Mouse (Mus musculus): ENCODE measurements at regions not wholly inside any gene's neighbourhood (a gene's known extent, or its start where the extent isn't known, plus 50 kb on each side); places are given as distances from the start of the nearest gene placed in this dataset.
"Not testable (repeated sequence)": the region's sequence is repeated elsewhere in the genome, so short reads cannot be mapped to it uniquely, and the experiment has no call there.

GRCm38 (mm10) chr12:20196386-20196785 is 242.1 kb downstream of the Gm21863 start:
- H3K4me1 ChIP-seq (replicated peaks; ENCODE audit: control insufficient read depth, insufficient read depth, low read length); H3K36me3 ChIP-seq (ENCODE audit: control insufficient read depth, insufficient read depth, low read length); H3K9me3 ChIP-seq (ENCODE audit: control insufficient read depth, low read length); H3K27me3 ChIP-seq (ENCODE audit: control insufficient read depth, insufficient read depth, low read depth, low read length); ATAC-seq (ENCODE audit: low read depth); H3K27ac ChIP-seq (ENCODE audit: low read length): not testable (repeated sequence)
- H3K4me3 ChIP-seq (ENCODE audit: low read length) = peak overlapping the region; percentile 52
- H3K9ac ChIP-seq (ENCODE audit: low read length) = peak overlapping the region; percentile 39; the same call in 1 of the 2 replicates
- peak overlapping the region; percentile 48 for H3K4me2 ChIP-seq (ENCODE audit: low read depth, low read length)
- WGBS = under 1% methylated on average over 14 of the region's 42 CpGs

GRCm38 (mm10) chr12:20196905-20197304 is 242.6 kb downstream of the Gm21863 start:
- H3K9ac ChIP-seq (ENCODE audit: low read length) = peak overlapping the region; percentile 65
- not testable (repeated sequence) for H3K27ac ChIP-seq (ENCODE audit: low read length); H3K9me3 ChIP-seq (ENCODE audit: control insufficient read depth, low read length); H3K4me1 ChIP-seq (replicated peaks; ENCODE audit: control insufficient read depth, insufficient read depth, low read length); H3K27me3 ChIP-seq (ENCODE audit: control insufficient read depth, insufficient read depth, low read depth, low read length); H3K36me3 ChIP-seq (ENCODE audit: control insufficient read depth, insufficient read depth, low read length); ATAC-seq (ENCODE audit: low read depth)
- peak overlapping the region; percentile 52 for H3K4me3 ChIP-seq (ENCODE audit: low read length)
- 3% methylated on average over 25 of the region's 37 CpGs for WGBS
- peak overlapping the region; percentile 40 for H3K4me2 ChIP-seq (ENCODE audit: low read depth, low read length)

- not testable (repeated sequence) for H3K36me3 ChIP-seq (ENCODE audit: control insufficient read depth, insufficient read depth, low read length); H3K4me1 ChIP-seq (replicated peaks; ENCODE audit: control insufficient read depth, insufficient read depth, low read length); H3K4me2 ChIP-seq (ENCODE audit: low read depth, low read length); H3K9ac ChIP-seq (ENCODE audit: low read length); H3K4me3 ChIP-seq (ENCODE audit: low read length); H3K27me3 ChIP-seq (ENCODE audit: control insufficient read depth, insufficient read depth, low read depth, low read length); ATAC-seq (ENCODE audit: low read depth); H3K27ac ChIP-seq (ENCODE audit: low read length)
- 92% methylated on average over 1 of the region's 1 CpGs for WGBS
- peaks cover 25% of the 10 kb centered on the region for H3K9me3 ChIP-seq (ENCODE audit: control insufficient read depth, low read length)
Measured at GRCm38 (mm10) chr12:20223921-20224320, 269.6 kb downstream of the Gm21863 start.

GRCm38 (mm10) chr12:20226831-20227230 is 272.5 kb downstream of the Gm21863 start:
- H3K4me3 ChIP-seq (ENCODE audit: low read length) = not testable (repeated sequence)

GRCm38 (mm10) chr12:20227427-20228160 is 273.3 kb downstream of the Gm21863 start:
- not testable (repeated sequence) for H3K9ac ChIP-seq (ENCODE audit: low read length); H3K27me3 ChIP-seq (ENCODE audit: control insufficient read depth, insufficient read depth, low read depth, low read length); ATAC-seq (ENCODE audit: low read depth); H3K4me3 ChIP-seq (ENCODE audit: low read length); H3K4me2 ChIP-seq (ENCODE audit: low read depth, low read length); H3K4me1 ChIP-seq (replicated peaks; ENCODE audit: control insufficient read depth, insufficient read depth, low read length); H3K27ac ChIP-seq (ENCODE audit: low read length); H3K36me3 ChIP-seq (ENCODE audit: control insufficient read depth, insufficient read depth, low read length)
- H3K9me3 ChIP-seq (ENCODE audit: control insufficient read depth, low read length) = peaks cover 58% of the 10 kb centered on the region
- 77% methylated on average over 21 of the region's 21 CpGs for WGBS

More at GRCm38 (mm10) chr12:20226831-20227230, 272.5 kb downstream of the Gm21863 start:
- not testable (repeated sequence) for H3K36me3 ChIP-seq (ENCODE audit: control insufficient read depth, insufficient read depth, low read length); H3K27ac ChIP-seq (ENCODE audit: low read length); H3K4me2 ChIP-seq (ENCODE audit: low read depth, low read length); H3K27me3 ChIP-seq (ENCODE audit: control insufficient read depth, insufficient read depth, low read depth, low read length); H3K4me1 ChIP-seq (replicated peaks; ENCODE audit: control insufficient read depth, insufficient read depth, low read length); H3K9ac ChIP-seq (ENCODE audit: low read length); ATAC-seq (ENCODE audit: low read depth)
- peaks cover 50% of the 10 kb centered on the region for H3K9me3 ChIP-seq (ENCODE audit: control insufficient read depth, low read length)
- WGBS = 79% methylated on average over 9 of the region's 9 CpGs

- not testable (repeated sequence) for H3K9ac ChIP-seq (ENCODE audit: low read length); H3K4me1 ChIP-seq (replicated peaks; ENCODE audit: control insufficient read depth, insufficient read depth, low read length); H3K4me2 ChIP-seq (ENCODE audit: low read depth, low read length); H3K27me3 ChIP-seq (ENCODE audit: control insufficient read depth, insufficient read depth, low read depth, low read length); H3K36me3 ChIP-seq (ENCODE audit: control insufficient read depth, insufficient read depth, low read length); H3K27ac ChIP-seq (ENCODE audit: low read length); H3K4me3 ChIP-seq (ENCODE audit: low read length)
- ATAC-seq (ENCODE audit: low read depth) = 0 out of 2 replicates have a peak, but pooled peaks have one; percentile 7
- peaks cover 66% of the 10 kb centered on the region for H3K9me3 ChIP-seq (ENCODE audit: control insufficient read depth, low read length)
- WGBS = 72% methylated on average over 21 of the region's 21 CpGs
Measured at GRCm38 (mm10) chr12:20228321-20228999, 274.2 kb downstream of the Gm21863 start.

- peaks cover 75% of the 10 kb centered on the region for H3K9me3 ChIP-seq (ENCODE audit: control insufficient read depth, low read length)
- WGBS = 67% methylated on average over 8 of the region's 8 CpGs
- H3K4me1 ChIP-seq (replicated peaks; ENCODE audit: control insufficient read depth, insufficient read depth, low read length); ATAC-seq (ENCODE audit: low read depth); H3K27me3 ChIP-seq (ENCODE audit: control insufficient read depth, insufficient read depth, low read depth, low read length); H3K4me3 ChIP-seq (ENCODE audit: low read length); H3K36me3 ChIP-seq (ENCODE audit: control insufficient read depth, insufficient read depth, low read length); H3K27ac ChIP-seq (ENCODE audit: low read length); H3K4me2 ChIP-seq (ENCODE audit: low read depth, low read length); H3K9ac ChIP-seq (ENCODE audit: low read length): not testable (repeated sequence)
Measured at GRCm38 (mm10) chr12:20229441-20229840, 275.1 kb downstream of the Gm21863 start.

- Histone ChIP-seq H3K4me1 (replicated peaks; ENCODE audit: control insufficient read depth, insufficient read depth, low read length) (no peaks in the 10 kb centered on the region), H3K9me3 (ENCODE audit: control insufficient read depth, low read length) (peaks cover 75% of the 10 kb centered on the region)
Measured at GRCm38 (mm10) chr12:20230141-20230892, 276.0 kb downstream of the Gm21863 start.

GRCm38 (mm10) chr12:20230893-20231235 is 276.6 kb downstream of the Gm21863 start:
- no peak overlapping the region for H3K9ac ChIP-seq (ENCODE audit: low read length)
- ATAC-seq (ENCODE audit: low read depth) = no peak
- 68% methylated on average over 8 of the region's 8 CpGs for WGBS
- H3K36me3 ChIP-seq (ENCODE audit: control insufficient read depth, insufficient read depth, low read length) = 0 out of 2 replicates have a peak, but pooled peaks cover 4% of the 10 kb centered on the region
- H3K9me3 ChIP-seq (ENCODE audit: control insufficient read depth, low read length) = peaks cover 75% of the 10 kb centered on the region
- no peaks in the 10 kb centered on the region for H3K27me3 ChIP-seq (ENCODE audit: control insufficient read depth, insufficient read depth, low read depth, low read length)
- no peak overlapping the region for H3K4me2 ChIP-seq (ENCODE audit: low read depth, low read length)
- no peak overlapping the region for H3K27ac ChIP-seq (ENCODE audit: low read length)
- H3K4me1 ChIP-seq (replicated peaks; ENCODE audit: control insufficient read depth, insufficient read depth, low read length) = no peaks in the 10 kb centered on the region
- H3K4me3 ChIP-seq (ENCODE audit: low read length) = no peak overlapping the region

More at GRCm38 (mm10) chr12:20230141-20230892, 276.0 kb downstream of the Gm21863 start:
- 68% methylated on average over 27 of the region's 27 CpGs for WGBS
- Histone ChIP-seq H3K4me3 (ENCODE audit: low read length) (no peak overlapping the region), H3K9ac (ENCODE audit: low read length) (no peak overlapping the region), H3K36me3 (ENCODE audit: control insufficient read depth, insufficient read depth, low read length) (0 out of 2 replicates have a peak, but pooled peaks cover 4% of the 10 kb centered on the region), H3K27me3 (ENCODE audit: control insufficient read depth, insufficient read depth, low read depth, low read length) (no peaks in the 10 kb centered on the region), H3K27ac (ENCODE audit: low read length) (no peak overlapping the region), H3K4me2 (ENCODE audit: low read depth, low read length) (no peak overlapping the region)
- no peak for ATAC-seq (ENCODE audit: low read depth)

Measured in lung, embryonic 16.5 days (tissue).